In the genomic region with DNA sequence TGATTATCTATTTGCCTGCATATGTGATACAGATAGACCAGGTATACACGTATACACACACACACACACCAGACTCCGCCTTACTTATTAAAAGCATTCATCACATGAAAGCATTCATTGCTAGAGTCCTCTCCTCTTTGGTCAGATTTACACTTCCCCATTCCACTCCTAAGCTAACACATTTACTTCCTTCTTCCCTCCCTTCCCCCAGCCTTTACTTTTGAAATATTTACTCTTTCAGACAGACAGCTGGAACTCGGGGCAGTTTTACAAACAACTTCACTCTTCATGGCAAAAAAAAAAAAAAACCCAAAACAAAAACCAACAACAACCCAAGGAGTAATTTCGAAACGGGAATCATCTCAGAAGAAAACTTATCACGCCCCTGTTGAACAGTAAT, we compare ENCODE assay signal across 22 mouse cellular contexts. TPM values are rescaled to one million over a fixed set of nuclear protein-coding genes. Genes with fewer than 3 reads are reported as not detected.
A peak's percentile ranks its signal among the peaks of the same experiment; 100 is the strongest.
DNase-seq lines count a peak whose midpoint lies in the region; ATAC-seq and TF ChIP-seq lines count a peak whose summit lies in the region.
"Had no signal": no experiment of that assay in that cellular context is flagged by ENCODE, and none has a peak within 500 bp of the region (broad histone marks: within the 10 kb centered on the region; RNA-seq: fewer than 3 reads in every experiment).

No protein-coding gene starts in this region.

- H3K9ac ChIP-seq in hindbrain, embryonic 16.5 days (ENCODE audit: low read depth, low read length), result no peak overlapping the region; the same call in 1 of the 2 replicates
- H3K9ac ChIP-seq in hindbrain, embryonic 13.5 days, result no peak overlapping the region
- H3K9ac ChIP-seq: embryonic facial prominence, embryonic 15.5 days; limb, embryonic 15.5 days; midbrain, embryonic 15.5 days; stomach, embryonic 15.5 days had no signal

- peak; percentile 19 for DNase-seq in lung, postnatal 25 days (ENCODE audit: low spot score)
- no peak for DNase-seq in lung, adult 18-20 months
- DNase-seq in MEL-GATA-1-ER (ENCODE audit: extremely low read depth, low read depth), result peak; percentile 25
- no peak for DNase-seq in urinary bladder, postnatal 36 days (ENCODE audit: low spot score in 2 of 2)
- DNase-seq: adrenal gland, postnatal 36 days; embryo, embryonic 11 days; gastrocnemius, postnatal 25 days; heart, postnatal 10 days; layer of hippocampus, postnatal 36 days; lung, postnatal 4 days; right cerebral cortex, adult 18-20 months; spleen, adult 18-20 months; thymus, postnatal 14 days had no signal

- 76% methylated on average over 6 of the region's 6 CpGs for WGBS in hindbrain, embryonic 16.5 days
- 85% methylated on average over 6 of the region's 6 CpGs for WGBS in hindbrain, embryonic 13.5 days
- WGBS in small intestine, adult 2 months, result 21% methylated on average over 6 of the region's 6 CpGs

- peak overlapping the region; percentile 9 for H3K4me2 ChIP-seq in hindbrain, embryonic 16.5 days (ENCODE audit: low read length)
- no peak overlapping the region for H3K4me2 ChIP-seq in hindbrain, embryonic 13.5 days
- H3K4me2 ChIP-seq: embryonic facial prominence, embryonic 15.5 days; limb, embryonic 15.5 days; stomach, embryonic 15.5 days had no signal

- no peak for ATAC-seq in hindbrain, embryonic 16.5 days
- no peak for ATAC-seq in hindbrain, embryonic 13.5 days (ENCODE audit: low FRiP score)
- ATAC-seq: midbrain, embryonic 15.5 days had no signal

- no peak for TF ChIP-seq POLR2A in small intestine, adult 2 months (IDR thresholded peaks at IDR 0.05; ENCODE audit: low read depth, low read length)

- H3K9me3 ChIP-seq in hindbrain, embryonic 16.5 days (ENCODE audit: control insufficient read depth, low read length), result no peaks in the 10 kb centered on the region
- H3K9me3 ChIP-seq in hindbrain, embryonic 13.5 days, result no peaks in the 10 kb centered on the region
- H3K9me3 ChIP-seq: embryonic facial prominence, embryonic 15.5 days; forebrain, embryonic 10.5 days; heart, embryonic 10.5 days; limb, embryonic 15.5 days; midbrain, embryonic 15.5 days; stomach, embryonic 15.5 days had no signal

- H3K27ac ChIP-seq in hindbrain, embryonic 16.5 days (ENCODE audit: low read depth, low read length), result no peak overlapping the region
- H3K27ac ChIP-seq in hindbrain, embryonic 13.5 days, result no peak overlapping the region
- peak overlapping the region; percentile 40; the same call in 1 of the 2 replicates for H3K27ac ChIP-seq in small intestine, adult 2 months (ENCODE audit: insufficient read depth, low read depth, low read length)
- H3K27ac ChIP-seq: embryonic facial prominence, embryonic 15.5 days; forebrain, embryonic 10.5 days; heart, embryonic 10.5 days; limb, embryonic 15.5 days; midbrain, embryonic 15.5 days; stomach, embryonic 15.5 days had no signal

- TF ChIP-seq CTCF in small intestine, adult 2 months (IDR thresholded peaks at IDR 0.05; ENCODE audit: extremely low read depth, insufficient read length, insufficient replicate concordance, low read depth, low read length), result no peak

- no peaks in the 10 kb centered on the region for H3K27me3 ChIP-seq in hindbrain, embryonic 16.5 days (replicated peaks; ENCODE audit: control insufficient read depth, insufficient read depth, low read length)
- no peaks in the 10 kb centered on the region for H3K27me3 ChIP-seq in hindbrain, embryonic 13.5 days
- no peaks in the 10 kb centered on the region for H3K27me3 ChIP-seq in small intestine, adult 2 months (ENCODE audit: control insufficient read depth, insufficient read depth, low read length)
- H3K27me3 ChIP-seq: embryonic facial prominence, embryonic 15.5 days; limb, embryonic 15.5 days; midbrain, embryonic 15.5 days; stomach, embryonic 15.5 days had no signal

- H3K4me3 ChIP-seq in hindbrain, embryonic 16.5 days (ENCODE audit: low read length), result no peak overlapping the region
- H3K4me3 ChIP-seq in hindbrain, embryonic 13.5 days, result no peak overlapping the region
- H3K4me3 ChIP-seq in small intestine, adult 2 months (ENCODE audit: low read depth, low read length), result no peak overlapping the region
- H3K4me3 ChIP-seq: embryonic facial prominence, embryonic 15.5 days; forebrain, embryonic 10.5 days; heart, embryonic 10.5 days; limb, embryonic 15.5 days; midbrain, embryonic 15.5 days; stomach, embryonic 15.5 days had no signal

- H3K36me3 ChIP-seq in hindbrain, embryonic 16.5 days (ENCODE audit: control insufficient read depth, insufficient read depth, low read length), result no peaks in the 10 kb centered on the region
- H3K36me3 ChIP-seq in hindbrain, embryonic 13.5 days, result peaks cover 5% of the 10 kb centered on the region; the same call in 1 of the 2 replicates
- peaks cover 6% of the 10 kb centered on the region; the same call in 1 of the 2 replicates for H3K36me3 ChIP-seq in small intestine, adult 2 months (ENCODE audit: control insufficient read depth, insufficient read depth, low read length)
- H3K36me3 ChIP-seq: embryonic facial prominence, embryonic 15.5 days; heart, embryonic 10.5 days; limb, embryonic 15.5 days; midbrain, embryonic 15.5 days; stomach, embryonic 15.5 days had no signal

- no peaks in the 10 kb centered on the region; the same call in 1 of the 2 replicates for H3K4me1 ChIP-seq in hindbrain, embryonic 16.5 days (ENCODE audit: control insufficient read depth, insufficient read depth, low read depth, low read length)
- H3K4me1 ChIP-seq in hindbrain, embryonic 13.5 days (replicated peaks), result peaks cover 32% of the 10 kb centered on the region
- peaks cover 17% of the 10 kb centered on the region; the same call in 1 of the 2 replicates for H3K4me1 ChIP-seq in small intestine, adult 2 months (ENCODE audit: control insufficient read depth, insufficient read depth, insufficient read length, low read length)
- H3K4me1 ChIP-seq: heart, embryonic 10.5 days; limb, embryonic 15.5 days; stomach, embryonic 15.5 days had no signal

RNA-seq across cellular contexts. Expression of a gene that starts 4.2 kb away (rescaled TPM):
- polyA plus RNA-seq in hindbrain, embryonic 16.5 days (2015; fragmentation: Nextera tagmentation; extraction: Ambion mirVana), result 6.6 and 9.1 TPM in 2 replicates
- 9.6 and 10.0 TPM in 2 replicates for polyA plus RNA-seq in hindbrain, embryonic 13.5 days (2015; fragmentation: Nextera tagmentation; extraction: Ambion mirVana)
- 17.2 and 36.2 TPM in 2 replicates for polyA plus RNA-seq in small intestine, adult 2 months (2012; rRNA removed)

RNA-seq across cellular contexts. Expression of a gene that starts 52.2 kb away (rescaled TPM):
- 11.8 and 13.2 TPM in 2 replicates for polyA plus RNA-seq in hindbrain, embryonic 16.5 days (2015; fragmentation: Nextera tagmentation; extraction: Ambion mirVana)
- 16.3 and 19.1 TPM in 2 replicates for polyA plus RNA-seq in hindbrain, embryonic 13.5 days (2015; fragmentation: Nextera tagmentation; extraction: Ambion mirVana)
- 0.51 and 0.56 TPM in 2 replicates for polyA plus RNA-seq in small intestine, adult 2 months (2012; rRNA removed)

RNA-seq across cellular contexts. Expression of a gene that starts 58.2 kb away (rescaled TPM):
- 1.2 and 1.4 TPM in 2 replicates for polyA plus RNA-seq in hindbrain, embryonic 16.5 days (2015; fragmentation: Nextera tagmentation; extraction: Ambion mirVana)
- polyA plus RNA-seq in hindbrain, embryonic 13.5 days (2015; fragmentation: Nextera tagmentation; extraction: Ambion mirVana), result 1.1 and 1.3 TPM in 2 replicates
- polyA plus RNA-seq in small intestine, adult 2 months (2012; rRNA removed), result 4.2 and 6.6 TPM in 2 replicates

Comparison
In these comparisons a context has a peak if more than half of its experiments do, and no peak if none do; other contexts are left out.
1. DNase-seq: peak in lung, postnatal 25 days (single experiment) and MEL-GATA-1-ER (single experiment); none in lung, adult 18-20 months (0 of 2) and urinary bladder, postnatal 36 days (0 of 2).